Mouse (Mus musculus): ENCODE data around the gene H2-D1. TPM values are rescaled to one million over a fixed set of nuclear protein-coding genes. Genes with fewer than 3 reads are reported as not detected.
A peak's percentile ranks its signal among the peaks of the same experiment; 100 is the strongest.
"Not testable (repeated sequence)": the region's sequence is repeated elsewhere in the genome, so short reads cannot be mapped to it uniquely, and the experiment has no call there.

Gene H2-D1
- polyA plus RNA-seq, 1 experiment: 66.1 TPM

GRCm38 (mm10) chr17:35300261-35300945 is 37.9 kb downstream of the H2-D1 start:
- not testable (repeated sequence) for DNase-seq (ENCODE audit: extremely low spot score in 1 of 2, low spot score in 1 of 2)

- DNase-seq (ENCODE audit: extremely low spot score in 1 of 2, low spot score in 1 of 2): peak; percentile 36 to 96
Observed at GRCm38 (mm10) chr17:35301645-35302258, 39.2 kb downstream of the H2-D1 start.

DNA sequence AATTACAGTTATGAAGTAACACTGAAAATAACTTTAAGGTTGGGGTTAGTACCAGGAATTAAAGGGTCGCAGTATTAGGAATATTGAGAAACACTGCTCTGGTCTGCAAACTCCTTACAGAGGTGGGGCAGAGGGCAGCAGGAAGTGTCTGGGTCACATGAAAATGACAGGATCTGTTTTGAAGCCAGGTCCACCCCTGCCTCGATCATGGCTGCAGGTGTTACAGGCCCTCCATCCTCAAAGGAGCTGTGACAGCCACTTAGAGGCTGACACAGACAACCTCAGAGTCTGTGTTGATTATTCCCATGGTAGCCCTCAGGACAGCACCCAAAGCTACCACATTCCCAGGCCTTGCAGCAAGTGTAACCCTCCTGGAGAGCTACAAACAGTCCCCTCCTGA is 40.7 kb downstream of the H2-D1 start:
- no peak for DNase-seq (ENCODE audit: extremely low spot score in 1 of 2, low spot score in 1 of 2)

DNA sequence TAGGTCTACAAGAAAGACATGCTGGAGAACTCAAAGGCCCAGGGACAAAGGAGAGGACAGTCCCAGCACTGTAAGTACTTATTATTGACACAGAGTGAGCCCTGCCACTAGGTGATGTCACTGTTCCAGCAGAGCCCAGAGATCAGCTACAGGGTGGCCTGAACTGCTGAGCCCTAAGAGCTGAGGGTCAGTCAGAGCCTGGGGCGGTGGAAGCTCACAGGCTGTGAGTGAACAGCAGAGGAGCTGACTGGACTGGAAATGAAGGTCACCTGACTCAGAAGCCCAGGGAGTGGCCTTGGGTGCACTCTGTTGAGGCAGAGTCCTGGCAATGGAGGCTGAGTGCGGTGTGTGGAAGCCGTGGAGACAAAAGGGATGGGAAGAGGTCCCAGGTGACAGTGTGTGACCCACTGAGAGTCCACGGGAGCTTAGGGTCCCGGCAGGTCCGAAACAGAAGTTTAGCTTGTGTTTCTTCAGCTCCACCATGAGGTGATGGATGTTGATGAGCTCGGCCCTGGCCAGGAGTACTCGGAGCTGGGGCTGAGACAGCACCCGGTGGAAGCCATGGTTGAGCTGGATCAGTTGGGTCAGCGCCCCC is 41.3 kb downstream of the H2-D1 start:
- DNase-seq (ENCODE audit: extremely low spot score in 1 of 2, low spot score in 1 of 2): no peak

GRCm38 (mm10) chr17:35304478-35304877 is 41.9 kb downstream of the H2-D1 start:
- no peak for DNase-seq (ENCODE audit: extremely low spot score in 1 of 2, low spot score in 1 of 2)

GRCm38 (mm10) chr17:35304921-35305320 is 42.4 kb downstream of the H2-D1 start:
- not testable (repeated sequence) for DNase-seq (ENCODE audit: extremely low spot score in 1 of 2, low spot score in 1 of 2)

Other genes with a start within 250 kb of the H2-D1 start
- gene Vwa7, start 246.2 kb upstream of the H2-D1 start, polyA plus RNA-seq (2012; rRNA removed): 0.48 and 0.59 TPM in 2 replicates
- 1.5 and 2.6 TPM in 2 replicates for gene Sapcd1, start 234.7 kb upstream of the H2-D1 start, polyA plus RNA-seq (2012; rRNA removed)
- 1.5 and 2.0 TPM in 2 replicates for gene Msh5, start 216.0 kb upstream of the H2-D1 start, polyA plus RNA-seq (2012; rRNA removed)
- gene Clic1, start 212.8 kb upstream of the H2-D1 start, polyA plus RNA-seq (2012; rRNA removed): 26.4 and 28.5 TPM in 2 replicates
- gene Ddah2, start 203.7 kb upstream of the H2-D1 start, polyA plus RNA-seq (2012; rRNA removed): 40.8 and 42.8 TPM in 2 replicates
- not detected in 2 replicates for gene Ly6g6c, start 197.3 kb upstream of the H2-D1 start, polyA plus RNA-seq (2012; rRNA removed)
- 0.04 TPM in 2 replicates for gene Mpig6b, start 196.5 kb upstream of the H2-D1 start, polyA plus RNA-seq (2012; rRNA removed)
- gene Ly6g6e, start 185.8 kb upstream of the H2-D1 start, polyA plus RNA-seq (2012; rRNA removed): 65.5 and 71.7 TPM in 2 replicates
- gene Ly6g6d, start 184.7 kb upstream of the H2-D1 start, polyA plus RNA-seq (2012; rRNA removed): 2.3 and 2.9 TPM in 2 replicates
- 0.10 and 0.27 TPM in 2 replicates for gene Ly6g6f, start 177.1 kb upstream of the H2-D1 start, polyA plus RNA-seq (2012; rRNA removed)
- gene Abhd16a, start 173.5 kb upstream of the H2-D1 start, polyA plus RNA-seq (2012; rRNA removed): 144 and 159 TPM in 2 replicates
- 0.38 TPM in 1 of 2 replicates, not detected in the other for gene Ly6g5c, start 154.5 kb upstream of the H2-D1 start, polyA plus RNA-seq (2012; rRNA removed)
- gene Ly6g5b, start 147.3 kb upstream of the H2-D1 start, polyA plus RNA-seq (2012; rRNA removed): 1.2 and 2.0 TPM in 2 replicates
- gene Gpank1, start 141.3 kb upstream of the H2-D1 start, polyA plus RNA-seq (2012; rRNA removed): 18.9 and 20.2 TPM in 2 replicates
- gene Csnk2b, start 140.7 kb upstream of the H2-D1 start, polyA plus RNA-seq (2012; rRNA removed): 173 and 179 TPM in 2 replicates
- 8.2 and 9.1 TPM in 2 replicates for gene D17H6S53E, start 136.4 kb upstream of the H2-D1 start, polyA plus RNA-seq (2012; rRNA removed)
- gene Apom, start 130.7 kb upstream of the H2-D1 start, polyA plus RNA-seq (2012; rRNA removed): 0.40 and 0.78 TPM in 2 replicates
- 199 and 213 TPM in 2 replicates for gene Bag6, start 127.6 kb upstream of the H2-D1 start, polyA plus RNA-seq (2012; rRNA removed)
- 261 and 306 TPM in 2 replicates for gene Prrc2a, start 97.8 kb upstream of the H2-D1 start, polyA plus RNA-seq (2012; rRNA removed)
- 11.2 and 17.2 TPM in 2 replicates for gene Aif1, start 86.7 kb upstream of the H2-D1 start, polyA plus RNA-seq (2012; rRNA removed)
- gene Lst1, start 74.3 kb upstream of the H2-D1 start, polyA plus RNA-seq (2012; rRNA removed): 14.3 and 20.7 TPM in 2 replicates
- gene Ltb, start 68.3 kb upstream of the H2-D1 start, polyA plus RNA-seq (2012; rRNA removed): 0.78 and 0.88 TPM in 2 replicates
- gene Tnf, start 60.7 kb upstream of the H2-D1 start, polyA plus RNA-seq (2012; rRNA removed): 0.11 and 0.14 TPM in 2 replicates
- gene Lta, start 57.4 kb upstream of the H2-D1 start, polyA plus RNA-seq (2012; rRNA removed): 0.06 and 0.17 TPM in 2 replicates
- not detected in 2 replicates for gene Gm16181, start 41.9 kb upstream of the H2-D1 start, polyA plus RNA-seq (2012; rRNA removed)
- gene Atp6v1g2, start 29.1 kb upstream of the H2-D1 start, polyA plus RNA-seq (2012; rRNA removed): 665 and 695 TPM in 2 replicates
- 13.7 and 15.1 TPM in 2 replicates for gene Nfkbil1, start 26.9 kb upstream of the H2-D1 start, polyA plus RNA-seq (2012; rRNA removed)
- 438 and 444 TPM in 2 replicates for gene Ddx39b, start 21.0 kb upstream of the H2-D1 start, polyA plus RNA-seq (2012; rRNA removed)
- gene H2-Q1, start 57.7 kb downstream of the H2-D1 start, polyA plus RNA-seq (2012; rRNA removed): 0.44 and 1.1 TPM in 2 replicates
- gene H2-Q2, start 79.5 kb downstream of the H2-D1 start, polyA plus RNA-seq (2012; rRNA removed): 0.14 and 0.46 TPM in 2 replicates
- 9.1 and 9.7 TPM in 2 replicates for gene H2-Q4, start 116.9 kb downstream of the H2-D1 start, polyA plus RNA-seq (2012; rRNA removed)
- 0.88 and 0.99 TPM in 2 replicates for gene H2-Q6, start 162.1 kb downstream of the H2-D1 start, polyA plus RNA-seq (2012; rRNA removed)
- 1.8 and 2.3 TPM in 2 replicates for gene H2-Q7, start 176.4 kb downstream of the H2-D1 start, polyA plus RNA-seq (2012; rRNA removed)
- 0.10 and 0.11 TPM in 2 replicates for gene H2-Q10, start 207.4 kb downstream of the H2-D1 start, polyA plus RNA-seq (2012; rRNA removed)
- 0.10 TPM in 1 of 2 replicates, not detected in the other for gene Pou5f1, start 243.3 kb downstream of the H2-D1 start, polyA plus RNA-seq (2012; rRNA removed)

Data from frontal cortex, adult 2 months (tissue).